Mouse (Mus musculus): ENCODE results near the gene Kcnh2.

DNA sequence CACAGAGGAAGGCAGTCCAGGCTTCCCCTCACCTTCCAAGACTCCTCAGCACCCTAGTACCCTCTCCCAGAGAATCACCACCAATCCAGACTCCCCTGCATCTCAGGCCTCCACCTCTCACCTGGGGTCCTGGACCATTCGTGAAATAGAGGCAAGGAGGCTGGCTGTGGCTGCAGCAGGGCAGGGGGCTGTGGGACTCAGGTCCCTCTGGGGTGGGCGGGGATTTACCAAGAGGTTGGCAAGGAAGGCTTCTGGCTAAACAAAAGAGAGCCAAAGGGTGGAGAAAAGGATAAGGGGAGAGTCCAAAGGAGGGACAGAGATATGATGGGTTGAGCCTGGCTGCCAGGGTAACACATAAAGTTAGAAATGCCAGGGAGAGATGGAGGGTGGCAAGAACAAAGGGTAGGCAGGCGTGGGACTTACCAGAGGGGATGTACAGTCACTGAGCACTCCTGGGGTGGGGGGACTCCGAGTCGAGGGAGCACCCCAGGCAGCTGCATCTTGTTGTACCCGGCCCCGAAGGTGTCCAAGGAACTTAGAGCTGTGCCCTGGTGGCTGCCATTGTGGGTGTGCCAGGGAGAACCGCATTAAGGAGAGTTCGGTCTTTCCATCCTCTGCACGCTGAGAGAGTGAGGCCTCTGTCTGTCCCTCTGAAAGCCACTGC, 34.6 kb upstream of the Kcnh2 start:
- TF ChIP-seq CTCF (conservative IDR thresholded peaks at IDR 0.05; ENCODE audit: low read length), result no peak
- no peak for TF ChIP-seq POU5F1 (IDR thresholded peaks at IDR 0.05; ENCODE audit: borderline replicate concordance, low read length)
- TF ChIP-seq NANOG (IDR thresholded peaks at IDR 0.05; ENCODE audit: borderline replicate concordance, low read length), result no peak

All from E14TG2a.4 (cell line).